10 mouse cellular contexts compared by ENCODE assay signal in genomic region chr1:155741378-155741945, GRCm38 (mm10). TPM values are rescaled to one million over a fixed set of nuclear protein-coding genes. Genes with fewer than 3 reads are reported as not detected.
A peak's percentile ranks its signal among the peaks of the same experiment; 100 is the strongest.
DNase-seq lines count a peak whose midpoint lies in the region; ATAC-seq and TF ChIP-seq lines count a peak whose summit lies in the region.
"Had no signal": no experiment of that assay in that cellular context is flagged by ENCODE, and none has a peak within 500 bp of the region (broad histone marks: within the 10 kb centered on the region; RNA-seq: fewer than 3 reads in every experiment).

No protein-coding gene starts in this region.

- H3K4me3 ChIP-seq in ES-Bruce4 (ENCODE audit: low read depth, low read length) = peak overlapping the region; percentile 61
- H3K4me3 ChIP-seq in hindbrain, embryonic 13.5 days = peak overlapping the region; percentile 38
- H3K4me3 ChIP-seq in midbrain, embryonic 13.5 days (replicated peaks) = peak overlapping the region; percentile 43

- under 1% methylated on average over 34 of the region's 34 CpGs for WGBS in hindbrain, embryonic 13.5 days
- WGBS in midbrain, embryonic 13.5 days = under 1% methylated on average over 34 of the region's 34 CpGs

- H3K4me1 ChIP-seq in ES-Bruce4 (ENCODE audit: control insufficient read depth, insufficient read depth, low read length) = no peaks in the 10 kb centered on the region
- H3K4me1 ChIP-seq in hindbrain, embryonic 13.5 days (replicated peaks) = peaks cover 31% of the 10 kb centered on the region
- H3K4me1 ChIP-seq in midbrain, embryonic 13.5 days (replicated peaks) = peaks cover 36% of the 10 kb centered on the region

- no peaks in the 10 kb centered on the region for H3K36me3 ChIP-seq in ES-Bruce4 (ENCODE audit: control insufficient read depth, insufficient read depth, low read length, poor library complexity, severe bottlenecking)
- no peaks in the 10 kb centered on the region for H3K36me3 ChIP-seq in hindbrain, embryonic 13.5 days
- no peaks in the 10 kb centered on the region for H3K36me3 ChIP-seq in midbrain, embryonic 13.5 days

- H3K9me3 ChIP-seq in ES-Bruce4 (replicated peaks; ENCODE audit: control insufficient read depth, insufficient read depth, low read length, poor library complexity, severe bottlenecking) = no peaks in the 10 kb centered on the region
- H3K9me3 ChIP-seq in hindbrain, embryonic 13.5 days = no peaks in the 10 kb centered on the region
- no peaks in the 10 kb centered on the region for H3K9me3 ChIP-seq in midbrain, embryonic 13.5 days

- ATAC-seq in hindbrain, embryonic 13.5 days (ENCODE audit: low FRiP score) = peak; percentile 14; the same call in 1 of the 2 replicates
- ATAC-seq in midbrain, embryonic 13.5 days = peak; percentile 25; the same call in 1 of the 2 replicates

- no peak for TF ChIP-seq POLR2A in ES-Bruce4 (IDR thresholded peaks at IDR 0.05; ENCODE audit: insufficient read depth, low read length)

- TF ChIP-seq EP300 in ES-Bruce4 (IDR thresholded peaks at IDR 0.05; ENCODE audit: insufficient read depth, low read depth, low read length) = no peak

- no peak overlapping the region for H3K27ac ChIP-seq in ES-Bruce4 (ENCODE audit: insufficient read depth, low read length)
- no peak overlapping the region for H3K27ac ChIP-seq in hindbrain, embryonic 13.5 days
- no peak overlapping the region for H3K27ac ChIP-seq in midbrain, embryonic 13.5 days

- TF ChIP-seq CTCF in ES-Bruce4 (IDR thresholded peaks at IDR 0.05; ENCODE audit: low read depth, low read length) = no peak

- H3K9ac ChIP-seq in ES-Bruce4 (ENCODE audit: low read depth, poor library complexity, severe bottlenecking) = no peak overlapping the region
- H3K9ac ChIP-seq in hindbrain, embryonic 13.5 days = peak overlapping the region; percentile 49; the same call in 1 of the 2 replicates
- peak overlapping the region; percentile 36; the same call in 1 of the 2 replicates for H3K9ac ChIP-seq in midbrain, embryonic 13.5 days (replicated peaks)

- H3K4me2 ChIP-seq in hindbrain, embryonic 13.5 days = peak overlapping the region; percentile 64
- peak overlapping the region; percentile 72 for H3K4me2 ChIP-seq in midbrain, embryonic 13.5 days (replicated peaks)

- peak; percentile 78 for DNase-seq in heart, adult 11 months
- DNase-seq in heart, adult 8-10 months (ENCODE audit: low spot score) = no peak
- DNase-seq in ovary, postnatal 10 days (ENCODE audit: low spot score) = no peak
- DNase-seq in layer of hippocampus, postnatal 25 days (ENCODE audit: extremely low spot score in 1 of 2, low spot score in 1 of 2) = no peak
- DNase-seq in spleen, adult 12 weeks (ENCODE audit: low spot score) = no peak

- H3K27me3 ChIP-seq in ES-Bruce4 (ENCODE audit: control insufficient read depth, insufficient read depth, low read length, poor library complexity, severe bottlenecking) = peaks cover 47% of the 10 kb centered on the region
- H3K27me3 ChIP-seq in hindbrain, embryonic 13.5 days = peaks cover 93% of the 10 kb centered on the region
- H3K27me3 ChIP-seq in midbrain, embryonic 13.5 days = peaks cover 94% of the 10 kb centered on the region

RNA-seq across cellular contexts. Expression of gene Lhx4, which starts 10.0 kb away (rescaled TPM):
- not detected for total RNA-seq in heart, adult 8-10 months (2022)
- polyA plus RNA-seq in ES-Bruce4 (2011; ENCODE audit: insufficient read depth, insufficient read length, low read depth, missing spikeins) = not detected in 2 replicates
- polyA plus RNA-seq in hindbrain, embryonic 13.5 days (2015; fragmentation: Nextera tagmentation; extraction: Ambion mirVana) = 6.4 and 9.3 TPM in 2 replicates
- 3.0 and 4.3 TPM in 2 replicates for polyA plus RNA-seq in midbrain, embryonic 13.5 days (2015; fragmentation: Nextera tagmentation; extraction: Ambion mirVana)
- total RNA-seq in layer of hippocampus, postnatal 25 days (2021) = under 1 TPM in 1 of 2 experiments, not detected in 1; 0.07 TPM
- total RNA-seq: left cerebral cortex, postnatal 36 days had no signal
- polyA plus RNA-seq: C2C12 had no signal
